ENCODE assay signal across 21 mouse cellular contexts in genomic region chr2:72396934-72397333, GRCm38 (mm10).
DNase-seq lines count a peak whose midpoint lies in the region; ATAC-seq and TF ChIP-seq lines count a peak whose summit lies in the region.
"Had no signal": no experiment of that assay in that cellular context is flagged by ENCODE, and none has a peak within 500 bp of the region (broad histone marks: within the 10 kb centered on the region; RNA-seq: fewer than 3 reads in every experiment).

No protein-coding gene starts in this region.

- H3K4me1 ChIP-seq in lung, adult 2 months (ENCODE audit: control insufficient read depth, insufficient read depth, low read length) = no peaks in the 10 kb centered on the region
- H3K4me1 ChIP-seq in forebrain, embryonic 15.5 days = no peaks in the 10 kb centered on the region
- no peaks in the 10 kb centered on the region for H3K4me1 ChIP-seq in liver, postnatal 0 days (ENCODE audit: insufficient read depth)
- H3K4me1 ChIP-seq: embryonic facial prominence, embryonic 15.5 days; midbrain, embryonic 15.5 days; neural tube, embryonic 12.5 days had no signal

- no peak overlapping the region for H3K9ac ChIP-seq in forebrain, embryonic 15.5 days (replicated peaks)
- H3K9ac ChIP-seq in liver, postnatal 0 days (replicated peaks) = no peak overlapping the region
- H3K9ac ChIP-seq: embryonic facial prominence, embryonic 15.5 days; liver, embryonic 15.5 days; midbrain, embryonic 15.5 days; neural tube, embryonic 12.5 days had no signal

- H3K36me3 ChIP-seq in forebrain, embryonic 15.5 days = no peaks in the 10 kb centered on the region
- no peaks in the 10 kb centered on the region for H3K36me3 ChIP-seq in liver, postnatal 0 days (replicated peaks; ENCODE audit: insufficient read depth, low read length)
- H3K36me3 ChIP-seq: midbrain, embryonic 15.5 days; neural tube, embryonic 12.5 days had no signal

- no peaks in the 10 kb centered on the region for H3K27me3 ChIP-seq in forebrain, embryonic 15.5 days
- H3K27me3 ChIP-seq in liver, postnatal 0 days (ENCODE audit: insufficient read depth, low read length) = no peaks in the 10 kb centered on the region
- H3K27me3 ChIP-seq: embryonic facial prominence, embryonic 15.5 days; liver, embryonic 15.5 days; midbrain, embryonic 15.5 days; neural tube, embryonic 12.5 days had no signal

- peak; percentile 82 for DNase-seq in gastrocnemius, adult 18-20 months (ENCODE audit: low spot score)
- DNase-seq in gastrocnemius, postnatal 4 days (ENCODE audit: low spot score in 2 of 2) = no peak
- DNase-seq in lung, adult 18-20 months = peak; percentile 15 to 48
- DNase-seq in lung, adult 2 months = no peak
- DNase-seq in lung, postnatal 25 days (ENCODE audit: low spot score) = peak; percentile 47
- peak; percentile 64 for DNase-seq in thymus, postnatal 25 days
- no peak for DNase-seq in liver, postnatal 0 days
- DNase-seq: adrenal gland, postnatal 10 days; cerebellum, adult 8-10 months; liver; right cerebral cortex, postnatal 25 days had no signal

- ATAC-seq in forebrain, embryonic 15.5 days (replicated peaks) = no peak
- no peak for ATAC-seq in liver, postnatal 0 days
- ATAC-seq: hindbrain, postnatal 0 days; intestine, embryonic 16.5 days; midbrain, embryonic 15.5 days had no signal

- no peaks in the 10 kb centered on the region for H3K9me3 ChIP-seq in forebrain, embryonic 15.5 days
- H3K9me3 ChIP-seq in liver, postnatal 0 days (ENCODE audit: low read length) = no peaks in the 10 kb centered on the region
- H3K9me3 ChIP-seq: heart, embryonic 10.5 days; limb, embryonic 10.5 days; liver, embryonic 15.5 days; midbrain, embryonic 15.5 days had no signal

- TF ChIP-seq POLR2A in lung, adult 2 months (IDR thresholded peaks at IDR 0.05; ENCODE audit: borderline replicate concordance, extremely low read depth, low read depth, low read length) = no peak

- no peak overlapping the region for H3K27ac ChIP-seq in forebrain, embryonic 15.5 days (replicated peaks)
- H3K27ac ChIP-seq in liver, postnatal 0 days (ENCODE audit: low read depth) = no peak overlapping the region
- H3K27ac ChIP-seq: embryonic facial prominence, embryonic 15.5 days; heart, embryonic 10.5 days; hindbrain, postnatal 0 days; limb, embryonic 10.5 days; liver, embryonic 15.5 days; macrophage; midbrain, embryonic 15.5 days; neural tube, embryonic 12.5 days had no signal

- TF ChIP-seq EP300 in liver, postnatal 0 days (IDR thresholded peaks at IDR 0.05; ENCODE audit: low read depth) = no peak

- H3K4me3 ChIP-seq in lung, adult 2 months (replicated peaks; ENCODE audit: extremely low read depth, low read depth, low read length) = no peak overlapping the region
- no peak overlapping the region for H3K4me3 ChIP-seq in forebrain, embryonic 15.5 days
- H3K4me3 ChIP-seq in liver, postnatal 0 days (ENCODE audit: low read depth, low read length) = no peak overlapping the region
- H3K4me3 ChIP-seq: embryonic facial prominence, embryonic 15.5 days; heart, embryonic 10.5 days; limb, embryonic 10.5 days; liver, embryonic 15.5 days; midbrain, embryonic 15.5 days; neural tube, embryonic 12.5 days had no signal

- no peak for TF ChIP-seq CTCF in lung, adult 2 months (IDR thresholded peaks at IDR 0.05; ENCODE audit: insufficient read depth, low read length)
- TF ChIP-seq CTCF in liver, postnatal 0 days (IDR thresholded peaks at IDR 0.05; ENCODE audit: low read depth) = no peak

- no peak overlapping the region for H3K4me2 ChIP-seq in forebrain, embryonic 15.5 days (replicated peaks)
- no peak overlapping the region for H3K4me2 ChIP-seq in liver, postnatal 0 days (ENCODE audit: low read depth, low read length)
- H3K4me2 ChIP-seq: embryonic facial prominence, embryonic 15.5 days; liver, embryonic 15.5 days; midbrain, embryonic 15.5 days; neural tube, embryonic 12.5 days had no signal

- 62% methylated on average over 6 of the region's 6 CpGs for WGBS in lung, adult 2 months
- 93% methylated on average over 6 of the region's 6 CpGs for WGBS in forebrain, embryonic 15.5 days
- 88% methylated on average over 6 of the region's 6 CpGs for WGBS in liver, postnatal 0 days (ENCODE audit: insufficient replicate concordance)

Comparison
In these comparisons a context has a peak if more than half of its experiments do, and no peak if none do; other contexts are left out.
1. DNase-seq: peak in gastrocnemius, adult 18-20 months (single experiment), lung, adult 18-20 months (2 of 2), lung, postnatal 25 days (single experiment) and thymus, postnatal 25 days (single experiment); none in gastrocnemius, postnatal 4 days (0 of 2), lung, adult 2 months (single experiment) and liver, postnatal 0 days (single experiment).